Mouse (Mus musculus) left cerebral cortex, postnatal 25 days (tissue): ENCODE results near the gene Pecam1. TPM values are rescaled to one million over a fixed set of nuclear protein-coding genes. Genes with fewer than 3 reads are reported as not detected.
A peak's percentile ranks its signal among the peaks of the same experiment; 100 is the strongest.
"Not testable (repeated sequence)": the region's sequence is repeated elsewhere in the genome, so short reads cannot be mapped to it uniquely, and the experiment has no call there.

Source experiments
- DNase-seq, 2 experiments: peaks; one replicate each; pipeline ENCODE4 v3.0.0; 2022; ENCODE audit warnings: low spot score in 2 of 2, mixed read lengths in 1 of 2
- intact Hi-C: fragments of 180-260 bp; cut with DNase I; formaldehyde crosslinking; loops from one replicate; pipeline ENCODE4 v1.15.1; 2025
- total RNA-seq, 2 experiments: library from RNA; stranded (reverse); gene quantifications; 2 replicates each; pipeline ENCODE4 v1.2.3; 2021

Gene Pecam1
- total RNA-seq, 2 experiments from 2014 or later, result 16.2 to 18.0 TPM

DNA sequence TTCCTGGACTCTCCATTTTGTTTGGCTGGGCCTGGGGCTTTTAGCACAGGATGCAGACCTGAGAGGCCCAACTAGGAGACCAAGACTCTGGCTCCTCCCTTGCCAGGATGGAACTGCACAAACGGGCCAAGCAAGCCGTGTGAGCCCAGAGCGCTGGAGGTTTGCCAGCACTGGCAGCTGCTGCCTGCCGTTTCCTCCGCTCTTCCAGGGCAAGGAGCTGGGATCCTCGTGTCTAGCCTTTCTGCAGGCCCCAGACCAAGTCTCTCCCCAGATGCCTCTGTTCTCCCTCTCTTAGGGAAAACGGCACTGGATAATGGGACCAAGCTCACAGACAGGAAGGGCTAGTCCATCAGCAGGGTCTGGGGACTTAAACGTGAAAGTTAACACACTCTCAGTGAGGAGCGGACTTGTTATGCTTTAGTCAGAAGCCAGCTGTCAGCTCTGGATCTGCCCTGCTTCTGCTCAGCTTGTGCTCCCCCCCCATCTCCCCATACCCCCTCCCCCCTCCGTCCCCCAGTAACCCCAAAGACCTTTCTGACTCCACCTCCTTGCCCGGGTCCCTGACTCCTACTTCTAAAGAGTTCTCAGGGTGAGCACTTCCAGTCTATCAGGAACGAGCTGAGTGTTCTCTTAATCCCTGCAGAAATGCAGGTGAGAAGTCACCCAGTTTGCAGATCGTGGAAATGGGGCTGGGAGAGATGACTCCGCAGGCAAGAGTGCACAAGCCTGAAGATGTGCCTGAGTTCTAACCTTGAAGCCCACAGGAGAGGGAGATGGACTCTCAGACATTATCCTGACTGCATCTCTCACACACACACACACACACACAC is 92.2 kb downstream of the Pecam1 start:
- intact Hi-C loops, result no loop called here

DNA sequence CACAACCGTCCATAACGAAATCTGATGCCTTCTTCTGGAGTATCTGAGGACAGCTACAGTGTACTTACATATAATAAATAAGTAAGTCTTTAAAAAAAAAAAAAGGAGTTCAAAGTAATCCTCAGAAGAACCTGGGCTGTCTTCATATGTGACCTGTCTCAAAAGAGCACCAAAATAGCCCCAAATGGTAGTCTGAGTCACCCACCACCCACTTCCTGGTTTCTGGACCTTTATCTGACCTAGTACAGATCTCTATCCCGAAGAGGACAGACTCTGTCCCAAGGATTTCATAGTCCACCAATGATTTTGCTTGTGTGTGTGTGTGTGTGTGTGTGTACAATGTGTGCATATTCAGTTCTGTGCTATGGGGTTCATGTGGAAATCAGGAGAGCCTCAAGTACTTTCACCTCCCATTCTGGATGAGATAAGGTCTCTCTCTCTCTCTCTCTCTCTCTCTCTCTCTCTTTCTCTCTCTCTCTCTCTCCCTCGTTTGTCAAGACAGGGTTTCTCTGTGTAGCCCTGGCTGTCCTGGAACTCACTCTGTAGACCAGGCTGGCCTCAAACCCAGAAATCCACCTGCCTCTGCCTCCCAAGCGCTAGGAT is 93.4 kb downstream of the Pecam1 start:
- intact Hi-C loops, DNase-seq: not testable (repeated sequence)

More for the DNA sequence above, 92.2 kb downstream of the Pecam1 start:
- peak; percentile 78 to 80 for DNase-seq

DNA sequence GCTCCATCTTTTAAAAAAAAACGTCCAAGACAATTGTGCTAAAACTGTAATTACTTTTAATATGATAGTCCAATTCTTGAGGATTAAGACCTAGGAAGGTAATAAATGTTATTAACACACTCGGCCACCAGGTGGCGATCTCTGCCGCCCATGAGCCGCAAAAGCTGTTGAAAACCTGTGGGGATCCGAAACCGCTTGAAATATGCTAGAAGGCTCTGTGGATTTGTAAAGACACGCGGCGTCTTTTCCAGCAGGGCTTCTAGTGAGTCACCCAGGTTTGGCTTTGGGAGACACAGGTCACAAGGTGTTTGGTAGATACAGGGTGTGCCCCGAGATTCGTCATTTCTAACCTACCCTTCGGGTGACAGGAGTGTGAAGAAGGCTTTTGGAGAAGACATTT is 102.1 kb downstream of the Pecam1 start:
- intact Hi-C loops, result loop anchor here (1.0 kb wide), 1 partner anchor 94 kb away; no protein-coding TSS in a partner anchor

DNA sequence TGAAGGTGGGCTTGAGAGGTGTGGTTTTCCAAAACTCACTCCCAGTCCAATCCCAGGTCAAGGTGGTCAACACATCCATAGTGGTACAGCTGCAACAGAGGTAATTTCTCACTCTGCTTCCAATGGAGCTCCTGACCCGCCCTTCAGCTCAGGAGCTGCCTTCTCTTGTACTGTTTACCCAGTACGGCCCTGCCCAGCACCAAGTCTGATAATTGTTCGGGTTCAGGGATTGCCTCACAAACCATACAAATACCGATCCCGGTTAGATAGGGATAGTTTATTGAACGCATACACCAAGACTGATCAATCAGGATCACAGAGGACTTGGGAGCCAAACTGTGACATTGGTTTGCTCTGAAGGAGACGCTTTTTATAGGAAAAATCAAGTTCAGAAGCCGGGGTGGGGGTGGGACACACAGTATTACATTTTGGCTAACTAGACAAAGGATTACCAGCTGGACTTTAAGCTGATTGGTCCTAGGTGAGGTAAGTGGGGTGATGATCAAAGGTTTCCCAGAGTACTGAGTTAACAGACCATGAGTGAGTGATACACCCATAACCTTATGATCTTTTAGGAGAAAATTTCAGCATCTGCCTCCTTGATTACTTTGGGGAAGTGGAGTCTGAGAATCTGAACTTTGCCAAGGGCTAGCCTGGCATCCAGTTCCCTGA is 107.3 kb downstream of the Pecam1 start:
- no peak for DNase-seq
- intact Hi-C loops, result no loop called here

More for the DNA sequence above, 102.1 kb downstream of the Pecam1 start:
- DNase-seq, result peak; percentile 64 to 74

DNA sequence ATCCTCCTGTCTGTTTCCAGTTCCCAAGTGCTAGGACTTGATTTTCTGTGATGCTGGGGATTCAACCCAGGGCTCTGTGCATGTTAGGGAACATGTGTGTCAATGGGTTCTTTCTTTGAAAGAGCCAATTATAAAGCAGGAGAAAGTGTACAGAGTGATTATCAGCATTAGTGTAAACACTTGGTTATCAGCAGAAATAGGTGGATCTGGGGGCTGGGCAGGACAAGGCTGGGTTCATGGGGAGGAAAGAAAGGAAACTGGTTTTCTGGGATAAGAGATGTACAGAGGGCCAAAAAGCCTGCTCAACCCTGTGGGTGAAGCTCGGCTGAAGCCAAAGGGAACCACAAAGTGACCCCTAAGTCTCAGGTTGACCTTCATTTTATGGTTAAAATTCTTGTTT is 108.8 kb downstream of the Pecam1 start:
- intact Hi-C loops, result no loop called here

DNA sequence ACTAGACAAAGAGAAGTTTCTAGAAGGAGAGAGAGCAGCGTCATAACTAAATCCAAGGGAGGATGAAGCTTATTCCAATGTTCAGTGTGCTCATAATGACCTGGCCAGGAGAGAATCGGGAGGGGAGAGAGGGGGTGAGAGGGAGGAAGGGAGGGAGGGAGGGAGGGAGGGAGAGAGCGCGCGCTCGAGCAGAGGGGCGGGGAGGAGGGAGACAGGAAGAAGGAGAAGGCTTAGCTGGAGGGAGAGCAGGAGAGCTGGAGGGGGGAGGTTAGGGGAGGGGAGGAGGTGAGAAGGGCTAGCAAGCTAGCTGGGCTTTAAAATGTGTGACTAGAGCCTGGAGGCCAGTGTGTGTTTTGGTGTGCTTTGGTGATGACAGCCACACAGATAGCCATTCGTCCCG is 110.4 kb downstream of the Pecam1 start:
- intact Hi-C loops, result no loop called here
- DNase-seq, result no peak

More for the DNA sequence above, 108.8 kb downstream of the Pecam1 start:
- DNase-seq, result no peak

DNA sequence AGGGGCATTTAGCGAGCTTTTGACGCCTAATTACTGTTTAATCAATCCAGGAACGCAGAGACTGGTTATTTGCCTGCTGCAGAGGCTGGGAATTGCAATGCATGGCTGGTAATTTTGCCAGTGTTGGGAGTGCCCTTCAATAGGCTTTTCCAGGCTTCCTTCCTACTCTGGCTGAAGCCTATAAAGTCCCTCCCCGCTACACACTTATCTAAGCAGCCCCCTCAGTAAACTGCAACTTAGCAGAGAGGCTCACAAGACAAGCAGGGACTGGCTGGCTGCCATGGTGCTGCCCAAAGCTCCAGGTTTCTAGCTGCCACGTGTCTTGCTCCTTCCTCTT is 111.1 kb downstream of the Pecam1 start:
- intact Hi-C loops, result no loop called here
- no peak for DNase-seq

DNA sequence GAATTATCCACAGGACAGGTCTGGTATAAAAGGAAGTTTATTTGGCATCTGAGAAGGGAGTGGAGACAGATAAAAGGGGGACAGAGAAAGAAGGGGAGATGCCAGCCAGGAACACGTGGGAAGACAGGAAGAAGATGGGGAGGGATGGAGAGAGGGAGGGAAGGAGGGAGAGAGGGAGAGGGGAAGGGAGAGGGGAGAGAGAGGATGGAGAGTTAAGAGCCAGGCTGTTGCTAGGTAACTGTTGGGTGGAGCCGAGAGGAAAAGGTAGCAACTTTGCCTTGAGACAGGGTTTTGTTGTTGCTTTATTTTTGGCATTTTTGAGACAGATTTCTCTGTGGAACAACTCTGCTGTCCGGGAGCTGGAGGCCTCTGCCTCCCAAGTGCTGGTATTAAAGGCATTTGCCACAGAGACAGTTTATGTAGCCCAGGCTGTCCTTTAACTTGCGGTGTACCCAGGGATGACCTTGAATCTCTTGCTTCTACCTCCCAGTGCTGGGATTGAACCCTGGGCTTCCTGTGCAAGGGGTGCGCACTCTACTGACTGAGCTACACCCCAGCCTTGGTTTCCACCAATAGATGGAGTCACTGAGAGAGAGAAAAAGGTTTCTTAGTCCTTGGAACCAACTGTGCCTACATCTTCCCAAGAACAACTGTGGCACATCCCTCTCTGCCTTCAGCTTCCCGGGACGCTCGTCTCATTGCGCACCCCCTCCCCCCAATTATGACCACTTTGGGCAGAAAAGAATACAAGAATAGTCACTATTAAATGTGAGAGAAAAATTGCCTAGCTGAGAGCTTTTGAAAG is 111.7 kb downstream of the Pecam1 start:
- intact Hi-C loops, result no loop called here
- no peak for DNase-seq

DNA sequence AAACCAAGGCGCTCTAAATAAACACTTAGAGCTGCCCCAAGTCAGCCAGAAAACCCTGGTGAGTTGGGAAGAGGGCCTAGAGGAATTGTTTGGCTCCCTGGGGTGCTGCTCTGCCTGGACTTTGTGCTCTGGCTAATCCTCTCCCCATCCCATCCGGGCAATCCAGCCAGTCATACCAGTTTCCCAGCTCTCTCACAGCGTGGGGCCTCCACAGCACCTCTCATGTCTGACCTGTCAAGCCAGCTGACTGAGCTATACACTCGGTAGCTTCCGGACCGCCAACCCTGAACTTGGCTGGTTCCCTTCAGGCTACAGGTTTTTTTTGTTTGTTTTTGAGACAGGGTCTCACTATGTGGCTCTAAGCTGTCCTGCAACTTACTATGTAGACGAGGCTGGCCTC is 112.7 kb downstream of the Pecam1 start:
- no peak for DNase-seq
- intact Hi-C loops, result no loop called here

DNA sequence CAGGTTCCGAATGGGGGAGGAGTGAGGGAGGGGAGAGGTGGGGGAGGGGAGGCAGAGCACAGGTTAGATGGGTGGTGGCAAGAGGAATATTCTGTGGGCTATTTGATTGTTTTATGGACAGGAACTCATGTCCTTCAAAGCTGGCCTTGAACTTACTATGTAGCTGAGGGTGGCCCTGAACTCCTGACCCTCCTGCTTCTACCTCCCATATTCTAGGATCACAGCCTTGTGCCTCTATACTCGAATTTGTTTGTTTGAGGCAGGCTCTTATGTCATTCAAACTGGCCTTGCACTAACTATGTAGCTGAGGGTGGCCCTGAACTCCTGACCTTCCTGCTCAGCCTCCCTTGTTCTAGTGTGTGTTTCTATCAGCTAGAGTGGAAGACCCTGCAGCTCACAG is 114.5 kb downstream of the Pecam1 start:
- intact Hi-C loops, result no loop called here

DNA sequence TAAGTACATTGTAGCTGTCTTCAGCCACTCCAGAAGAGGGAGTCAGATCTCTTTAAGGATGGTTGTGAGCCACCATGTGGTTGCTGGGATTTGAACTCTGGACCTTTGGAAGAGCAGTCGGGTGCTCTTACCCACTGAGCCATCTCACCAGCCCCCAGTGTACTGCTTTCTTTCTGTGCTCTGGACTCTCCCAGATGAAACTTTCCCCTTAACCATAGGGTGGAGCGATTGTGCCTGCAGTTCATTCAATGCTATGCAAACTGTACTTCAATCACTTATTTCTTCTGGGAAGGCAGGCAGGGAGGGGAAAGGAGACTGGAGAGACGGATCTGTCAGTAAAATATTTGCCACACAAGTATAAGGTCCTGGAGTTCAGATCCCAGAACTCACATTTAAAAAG is 116.3 kb downstream of the Pecam1 start:
- DNase-seq, intact Hi-C loops: not testable (repeated sequence)

More for the DNA sequence above, 114.5 kb downstream of the Pecam1 start:
- DNase-seq, result no peak

DNA sequence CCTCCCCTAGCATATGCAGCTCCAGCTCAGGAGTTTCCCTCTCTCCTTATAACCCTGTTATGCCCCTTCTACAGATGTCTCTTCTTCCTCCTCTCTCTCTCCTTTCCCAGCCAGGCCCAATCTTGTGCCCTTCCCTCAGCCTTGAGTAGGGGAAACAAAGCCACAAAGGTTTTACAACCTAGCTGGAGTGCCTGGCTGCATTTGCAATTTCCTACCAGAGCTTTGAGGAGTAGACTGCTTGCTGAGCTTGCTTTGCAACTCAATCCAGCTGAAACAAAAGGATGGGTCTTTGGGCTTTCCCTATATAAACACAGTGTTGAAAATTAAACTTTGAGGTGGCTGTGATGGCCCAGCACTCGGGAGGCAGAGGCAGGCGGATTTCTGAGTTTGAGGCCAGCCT is 117.0 kb downstream of the Pecam1 start:
- intact Hi-C loops, result no loop called here

DNA sequence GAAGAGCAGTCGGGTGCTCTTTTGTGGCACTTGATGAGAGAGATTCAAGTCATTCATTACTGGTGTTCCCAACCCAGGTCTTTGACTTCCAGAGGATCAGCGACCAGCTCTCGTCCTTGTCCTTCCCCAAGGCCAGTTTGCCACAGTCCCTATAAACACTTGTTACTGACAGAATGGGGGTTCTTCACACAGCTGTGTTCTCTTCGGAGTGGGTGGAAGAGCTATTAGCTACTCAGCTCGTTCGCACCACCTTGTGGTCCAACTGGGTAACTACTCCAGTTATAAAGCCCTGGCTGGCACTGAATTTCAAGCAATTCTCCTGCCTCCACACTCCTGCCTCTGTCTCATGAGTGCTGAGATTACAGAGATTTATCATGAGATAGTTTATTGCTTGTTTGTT is 122.7 kb downstream of the Pecam1 start:
- peak; percentile 62 to 76 for DNase-seq
- intact Hi-C loops, result loop anchor here (1.0 to 5.0 kb wide), 3 partner anchors 114 to 209 kb away; no protein-coding TSS in a partner anchor

More for the DNA sequence above, 117.0 kb downstream of the Pecam1 start:
- no peak for DNase-seq

DNA sequence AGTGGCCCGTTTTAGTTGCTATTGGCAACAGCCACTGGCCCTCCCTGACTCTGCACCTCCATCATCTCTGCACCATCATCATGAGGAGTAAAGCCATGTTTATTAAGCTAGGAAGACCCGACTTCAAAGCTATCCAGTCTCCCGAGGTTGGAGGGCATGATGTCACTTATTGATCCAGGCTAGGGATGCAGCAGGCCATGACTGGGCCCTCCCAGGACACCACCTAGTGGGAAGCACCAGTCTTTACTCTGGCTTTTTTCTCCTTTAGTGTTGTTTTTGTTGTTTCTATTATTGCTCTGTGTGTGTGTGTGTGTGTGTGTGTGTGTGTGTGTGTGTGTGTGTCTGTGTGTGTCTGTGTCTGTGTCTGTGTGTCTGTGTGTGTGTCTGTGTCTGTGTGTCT is 124.9 kb downstream of the Pecam1 start:
- intact Hi-C loops, result loop anchor here (5.0 kb wide), 1 partner anchor 133 kb away; no protein-coding TSS in a partner anchor

DNA sequence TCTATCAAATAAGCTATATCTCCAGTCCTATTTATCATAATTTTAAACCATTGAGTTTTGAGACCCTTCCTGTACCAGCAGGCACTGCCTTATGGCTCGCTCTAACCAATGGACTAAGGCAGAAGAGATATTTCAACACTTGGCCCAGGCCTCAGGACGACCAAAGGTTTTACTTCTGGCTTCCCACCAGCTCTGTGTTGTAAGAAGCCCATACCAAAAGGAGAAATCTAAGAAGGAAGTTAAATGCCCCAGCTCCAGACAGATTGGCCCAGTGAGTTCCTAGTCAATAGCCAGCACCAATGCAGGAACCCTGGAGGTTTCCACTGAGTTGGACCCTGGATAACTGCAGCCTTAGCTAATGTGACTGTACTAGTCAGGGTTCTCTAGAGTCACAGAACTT is 126.8 kb downstream of the Pecam1 start:
- DNase-seq, result no peak
- intact Hi-C loops, result no loop called here

More for the DNA sequence above, 124.9 kb downstream of the Pecam1 start:
- no peak for DNase-seq

DNA sequence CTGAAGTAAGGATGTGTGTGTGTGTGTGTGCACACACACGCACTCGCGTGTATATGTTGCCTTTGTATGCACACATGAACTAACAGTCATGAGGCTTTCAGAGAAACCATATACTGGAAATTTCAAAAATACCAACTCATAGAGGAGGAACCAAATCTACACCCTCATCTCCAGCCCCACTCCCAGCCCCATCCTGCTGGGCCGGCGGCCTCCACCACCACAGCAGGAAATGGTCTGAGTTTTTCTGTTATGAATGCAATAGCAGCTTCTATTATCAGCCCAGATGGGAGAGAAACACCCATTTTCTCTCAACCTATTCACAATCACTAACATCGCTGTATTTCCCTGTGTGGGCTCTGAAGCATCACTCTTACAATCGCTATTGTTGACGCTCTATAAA is 128.4 kb downstream of the Pecam1 start:
- DNase-seq, result no peak
- intact Hi-C loops, result no loop called here

DNA sequence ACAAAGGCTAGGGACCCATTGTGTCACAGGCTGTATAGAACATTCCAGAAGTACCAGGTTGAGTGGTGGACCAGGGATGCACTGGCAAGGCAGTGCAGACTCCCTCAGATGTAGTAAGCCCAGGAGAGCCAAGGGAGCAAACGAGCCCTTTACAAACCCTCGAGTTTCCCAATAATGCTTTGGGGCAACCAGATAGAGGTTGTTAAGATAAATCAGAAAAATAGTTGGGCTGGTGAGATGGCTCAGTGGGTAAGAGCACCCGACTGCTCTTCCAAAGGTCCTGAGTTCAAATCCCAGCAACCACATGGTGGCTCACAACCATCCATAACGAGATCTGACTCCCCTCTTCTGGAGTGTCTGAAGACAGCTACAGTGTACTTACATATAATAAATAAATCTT is 131.7 kb downstream of the Pecam1 start:
- DNase-seq, intact Hi-C loops: not testable (repeated sequence)

DNA sequence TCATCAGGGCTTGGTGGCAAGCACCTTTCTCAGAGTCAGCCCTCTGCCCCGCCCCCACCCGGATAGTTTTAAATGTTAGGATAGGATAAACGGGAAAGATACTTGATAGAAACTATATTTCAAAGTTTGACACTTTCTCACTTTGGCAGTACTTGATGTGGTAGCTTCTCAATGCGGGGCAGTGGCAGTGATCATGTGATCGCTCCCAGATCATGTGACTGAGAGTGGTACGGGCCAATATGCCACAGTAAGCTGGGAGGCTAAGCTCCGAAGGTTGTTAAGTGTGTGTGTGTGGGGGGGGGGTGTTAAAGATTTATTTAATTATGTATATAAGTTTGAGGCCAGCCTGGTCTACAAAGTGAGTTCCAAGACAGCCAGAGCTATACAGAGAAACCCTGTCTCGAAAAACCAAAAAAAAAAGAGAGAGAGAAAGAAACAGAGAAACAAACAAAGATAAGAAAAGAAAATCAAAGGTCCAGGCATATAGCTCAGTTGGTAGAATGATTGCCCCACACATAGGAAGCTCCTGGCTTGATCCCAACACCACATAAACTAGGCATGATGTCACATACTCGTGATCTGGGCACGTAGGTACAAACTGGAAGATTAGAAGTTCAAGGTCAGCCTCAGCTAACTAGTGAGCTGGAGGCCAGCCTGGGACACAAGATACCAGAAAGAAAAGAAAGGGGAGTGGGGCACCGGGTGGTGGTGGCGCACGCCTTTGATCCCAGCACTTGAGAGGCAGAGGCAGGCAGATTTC is 132.4 kb downstream of the Pecam1 start:
- intact Hi-C loops, result no loop called here
- DNase-seq, result no peak

DNA sequence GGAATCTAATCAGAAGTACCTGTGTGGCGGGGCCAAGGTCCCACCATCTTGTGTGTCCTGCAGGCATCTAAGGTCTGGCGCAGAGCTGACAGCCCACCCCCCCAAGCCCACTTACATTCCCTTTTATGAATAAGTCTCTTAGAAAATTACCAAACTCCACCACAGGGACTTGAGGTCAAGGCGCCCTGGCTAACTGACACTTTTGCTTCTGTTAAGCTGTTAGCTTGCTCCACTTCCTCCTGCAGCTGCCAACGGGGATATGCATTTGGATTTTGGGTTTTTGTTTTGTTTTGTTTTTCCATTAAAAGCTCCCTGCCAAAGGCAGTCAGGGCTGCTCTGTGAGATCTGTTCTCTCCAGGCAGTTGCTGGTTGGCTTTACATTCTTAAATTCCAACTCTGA is 134.9 kb downstream of the Pecam1 start:
- intact Hi-C loops, result no loop called here
- no peak for DNase-seq
